Mouse (Mus musculus) naive thymus-derived CD4-positive, alpha-beta T cell, adult 5 months (primary cell): ENCODE measurements around the gene Fbxo34. TPM values are rescaled to one million over a fixed set of nuclear protein-coding genes. Genes with fewer than 3 reads are reported as not detected.

ENCODE experiments used
- polyA plus RNA-seq: library from polyadenylated mRNA; unstranded; fragments of 100-300 nt; shearing (Covaris generic); gene quantifications from one replicate; pipeline ENCODE4 v1.2.1, GENCODE M21; 2017

Fbxo34 gene
- 74.6 TPM for polyA plus RNA-seq

GRCm38 (mm10) chr14:47450121-47450520 is at the start of gene Fbxo34:
TSS of gene Fbxo34 (plus strand) at chr14:47450421.

GRCm38 (mm10) chr14:47417775-47418665 is 32.2 kb upstream of the Fbxo34 start, which contains the start of gene Dlgap5:
TSS of gene Dlgap5 (minus strand) at chr14:47418407.

GRCm38 (mm10) chr14:47570549-47570948 is 120.3 kb downstream of the Fbxo34 start, which contains the start of gene Atg14:
TSS of gene Atg14 (minus strand) at chr14:47570649.

Other genes with a start within 250 kb of the Fbxo34 start
- 16.1 TPM for gene Wdhd1, start 173.6 kb upstream of the Fbxo34 start, polyA plus RNA-seq
- gene Socs4, start 173.5 kb upstream of the Fbxo34 start, polyA plus RNA-seq: 29.7 TPM
- 80.0 TPM for gene Mapk1ip1l, start 152.2 kb upstream of the Fbxo34 start, polyA plus RNA-seq
- not detected for gene Lgals3, start 82.7 kb upstream of the Fbxo34 start, polyA plus RNA-seq
- 3.5 TPM for gene Dlgap5, start 32.0 kb upstream of the Fbxo34 start, polyA plus RNA-seq
- 24.6 TPM for gene Atg14, start 120.2 kb downstream of the Fbxo34 start, polyA plus RNA-seq
- gene Ktn1, start 198.0 kb downstream of the Fbxo34 start, polyA plus RNA-seq: 62.9 TPM